Mouse (Mus musculus) forebrain, embryonic 15.5 days (tissue): ENCODE results near the gene Amh. TPM values are rescaled to one million over a fixed set of nuclear protein-coding genes. Genes with fewer than 3 reads are reported as not detected.

Source experiments
- ATAC-seq: fragments of 200-750 bp; cut with Nextera tagmentation; replicated peaks from 2 replicates; pipeline ENCODE4 v1.8.0; 2017; ENCODE audit warnings: mild to moderate bottlenecking, moderate TSS enrichment, moderate library complexity
- H3K27ac ChIP-seq: fragments of 300-500 bp; sonication (generic); replicated peaks from 2 replicates; pipeline ENCODE4 v1.5.1; 2015; ENCODE audit warnings: mild to moderate bottlenecking, inconsistent platforms
- H3K27me3 ChIP-seq: fragments of 300-500 bp; sonication (generic); 2 replicates; pipeline ENCODE4 v1.6.1; 2015; ENCODE audit warnings: inconsistent platforms
- H3K36me3 ChIP-seq: fragments of 300-500 bp; sonication (generic); 2 replicates; pipeline ENCODE4 v1.6.1; 2015; ENCODE audit warnings: mild to moderate bottlenecking, inconsistent platforms
- H3K4me1 ChIP-seq: fragments of 300-500 bp; sonication (generic); 2 replicates; pipeline ENCODE4 v1.6.1; 2015; ENCODE audit warnings: inconsistent platforms
- H3K4me2 ChIP-seq: fragments of 300-500 bp; sonication (generic); replicated peaks from 2 replicates; pipeline ENCODE4 v1.6.1; 2015; ENCODE audit warnings: mild to moderate bottlenecking, inconsistent platforms
- H3K4me3 ChIP-seq: fragments of 300-500 bp; sonication (generic); 2 replicates; pipeline ENCODE4 v1.5.1; 2015; ENCODE audit warnings: mild to moderate bottlenecking, inconsistent platforms
- H3K9ac ChIP-seq: fragments of 300-500 bp; sonication (generic); replicated peaks from 2 replicates; pipeline ENCODE4 v1.6.1; 2015; ENCODE audit warnings: mild to moderate bottlenecking, inconsistent platforms
- H3K9me3 ChIP-seq: fragments of 300-500 bp; sonication (generic); 2 replicates; pipeline ENCODE4 v1.6.1; 2016; ENCODE audit warnings: inconsistent platforms
- WGBS: fragments of 180-500 bp; shearing (Covaris S2); methylation state at CpG from one replicate; pipeline ENCODE4 v1.1.7; 2015; ENCODE audit warnings: mixed read lengths; 5-methylcytosine and 5-hydroxymethylcytosine counted together
- microRNA counts: library from miRNA; unstranded; fragments of <30 nt; microRNA quantifications from one replicate; lab custom pipeline; 2016
- microRNA-seq: library from miRNA; unstranded; fragments of <30 nt; microRNA quantifications from one replicate; pipeline ENCODE4, GENCODE M21; 2016
- polyA plus RNA-seq: library from polyadenylated mRNA; unstranded; fragments of >200 nt; fragmentation: Nextera tagmentation; extraction: Ambion mirVana; gene quantifications from 2 replicates; pipeline ENCODE4 v1.2.1, GENCODE M21; 2015

The Amh gene
- polyA plus RNA-seq, 1 experiment from 2014 or later: 0.10 TPM

- H3K27ac ChIP-seq: no peak overlapping the region
- ATAC-seq: no peak
- peak overlapping the region; percentile 72 for H3K4me3 ChIP-seq
- peaks cover 20% of the 10 kb centered on the region for H3K36me3 ChIP-seq
- H3K9me3 ChIP-seq: no peaks in the 10 kb centered on the region
- H3K4me2 ChIP-seq: peak overlapping the region; percentile 96
- no peaks in the 10 kb centered on the region for H3K27me3 ChIP-seq
- H3K4me1 ChIP-seq: peaks cover 36% of the 10 kb centered on the region
- WGBS: 74% methylated on average over 3 of the region's 3 CpGs
- no peak overlapping the region; the same call in 1 of the 2 replicates for H3K9ac ChIP-seq
Observed at GRCm38 (mm10) chr10:80856267-80856666, 51.2 kb downstream of the Amh start.

- WGBS: 84% methylated on average over 5 of the region's 5 CpGs
- Histone ChIP-seq H3K9me3 (no peaks in the 10 kb centered on the region), H3K36me3 (peaks cover 16% of the 10 kb centered on the region), H3K9ac (no peak overlapping the region), H3K4me3 (0 out of 2 replicates have a peak overlapping the region, but pooled peaks have one; percentile 72), H3K4me2 (no peak overlapping the region), H3K27ac (no peak overlapping the region), H3K4me1 (peaks cover 36% of the 10 kb centered on the region), H3K27me3 (no peaks in the 10 kb centered on the region)
- no peak for ATAC-seq
Observed at GRCm38 (mm10) chr10:80856908-80857307, 51.9 kb downstream of the Amh start.

MicroRNA genes within 50 kb of the gene (microRNA counts, 519-probe panel; counts per million panel counts)
- microRNA mmu-miR-1982 (lab: Ali Mortazavi, UCI): not detected

Small RNA genes lying within 50 kb of the gene (microRNA-seq; reads per million reads assigned to microRNA genes)
- gene Mir1982: 4.2 reads per million, percentile 15 among the genes with 10 or more reads in this experiment

Other genes starting within 250 kb of the Amh start
- 31.3 and 32.9 TPM in 2 replicates for gene Rexo1, start 243.7 kb upstream of the Amh start, polyA plus RNA-seq
- 8.0 and 8.5 TPM in 2 replicates for gene Klf16, start 227.9 kb upstream of the Amh start, polyA plus RNA-seq
- 118 and 120 TPM in 2 replicates for gene Abhd17a, start 214.9 kb upstream of the Amh start, polyA plus RNA-seq
- gene Scamp4, start 202.4 kb upstream of the Amh start, polyA plus RNA-seq: 66.8 and 68.2 TPM in 2 replicates
- 4.5 and 6.4 TPM in 2 replicates for gene Adat3, start 202.4 kb upstream of the Amh start, polyA plus RNA-seq
- gene Gm49322, start 199.2 kb upstream of the Amh start, polyA plus RNA-seq: 3.2 and 4.5 TPM in 2 replicates
- gene Csnk1g2, start 182.4 kb upstream of the Amh start, polyA plus RNA-seq: 117 and 126 TPM in 2 replicates
- 83.4 and 87.5 TPM in 2 replicates for gene Btbd2, start 148.2 kb upstream of the Amh start, polyA plus RNA-seq
- 60.9 and 64.8 TPM in 2 replicates for gene Mknk2, start 127.1 kb upstream of the Amh start, polyA plus RNA-seq
- 52.6 and 55.1 TPM in 2 replicates for gene Mob3a, start 103.3 kb upstream of the Amh start, polyA plus RNA-seq
- gene Izumo4, start 103.1 kb upstream of the Amh start, polyA plus RNA-seq: 33.4 and 35.2 TPM in 2 replicates
- gene Ap3d1, start 63.0 kb upstream of the Amh start, polyA plus RNA-seq: 98.9 and 103 TPM in 2 replicates
- 22.0 and 23.1 TPM in 2 replicates for gene Dot1l, start 50.0 kb upstream of the Amh start, polyA plus RNA-seq
- 60.2 and 62.6 TPM in 2 replicates for gene Sf3a2, start 7.0 kb upstream of the Amh start, polyA plus RNA-seq
- 140 and 154 TPM in 2 replicates for gene Plekhj1, start 6.6 kb upstream of the Amh start, polyA plus RNA-seq
- 0.31 TPM in 1 of 2 replicates, not detected in the other for gene Jsrp1, start 8.3 kb downstream of the Amh start, polyA plus RNA-seq
- gene Oaz1, start 21.4 kb downstream of the Amh start, polyA plus RNA-seq: 1,419 and 1,463 TPM in 2 replicates
- gene Lingo3, start 38.8 kb downstream of the Amh start, polyA plus RNA-seq: 4.4 and 5.5 TPM in 2 replicates
- 268 and 279 TPM in 2 replicates for gene Lsm7, start 50.0 kb downstream of the Amh start, polyA plus RNA-seq
- 58.7 and 61.0 TPM in 2 replicates for gene Sppl2b, start 50.0 kb downstream of the Amh start, polyA plus RNA-seq
- 0.06 and 0.15 TPM in 2 replicates for gene Tmprss9, start 66.6 kb downstream of the Amh start, polyA plus RNA-seq
- 326 and 357 TPM in 2 replicates for gene Timm13, start 95.7 kb downstream of the Amh start, polyA plus RNA-seq
- gene Lmnb2, start 113.0 kb downstream of the Amh start, polyA plus RNA-seq: 50.6 and 53.5 TPM in 2 replicates
- gene Gadd45b, start 124.8 kb downstream of the Amh start, polyA plus RNA-seq: 5.5 and 5.9 TPM in 2 replicates
- gene Gng7, start 209.7 kb downstream of the Amh start, polyA plus RNA-seq: 30.8 and 32.1 TPM in 2 replicates
- gene Diras1, start 220.4 kb downstream of the Amh start, polyA plus RNA-seq: 32.6 and 36.0 TPM in 2 replicates
- 46.3 TPM in 2 replicates for gene Slc39a3, start 232.2 kb downstream of the Amh start, polyA plus RNA-seq